Mouse (Mus musculus) megakaryocyte-erythroid progenitor cell, adult 5-6 weeks (primary cell): ENCODE measurements around the gene Tmem39a. TPM values are rescaled to one million over a fixed set of nuclear protein-coding genes. Genes with fewer than 3 reads are reported as not detected.
A peak's percentile ranks its signal among the peaks of the same experiment; 100 is the strongest.

Experiments
- ATAC-seq: replicated peaks from 2 replicates; pipeline ENCODE4 v1.8.0; 2016; ENCODE audit warnings: mild to moderate bottlenecking, inconsistent platforms; ENCODE audit not compliant: severe bottlenecking, poor library complexity, low FRiP score, low TSS enrichment
- total RNA-seq, 2 experiments: library from RNA; stranded (forward) in 1 of 2; stranded (reverse) in 1 of 2; fragments of 200-1000, 215-1000 nt in 1 of 2; fragments of >200 nt in 1 of 2; fragmentation: Nextera tagmentation in 1 of 2; gene quantifications; 2 replicates each; pipeline ENCODE4 v1.2.3; 2014 to 2017

The Tmem39a gene
- total RNA-seq (2014; fragmentation: Nextera tagmentation), result 32.5 and 48.5 TPM in 2 replicates
- total RNA-seq (2017), result 23.8 and 51.7 TPM in 2 replicates

DNA sequence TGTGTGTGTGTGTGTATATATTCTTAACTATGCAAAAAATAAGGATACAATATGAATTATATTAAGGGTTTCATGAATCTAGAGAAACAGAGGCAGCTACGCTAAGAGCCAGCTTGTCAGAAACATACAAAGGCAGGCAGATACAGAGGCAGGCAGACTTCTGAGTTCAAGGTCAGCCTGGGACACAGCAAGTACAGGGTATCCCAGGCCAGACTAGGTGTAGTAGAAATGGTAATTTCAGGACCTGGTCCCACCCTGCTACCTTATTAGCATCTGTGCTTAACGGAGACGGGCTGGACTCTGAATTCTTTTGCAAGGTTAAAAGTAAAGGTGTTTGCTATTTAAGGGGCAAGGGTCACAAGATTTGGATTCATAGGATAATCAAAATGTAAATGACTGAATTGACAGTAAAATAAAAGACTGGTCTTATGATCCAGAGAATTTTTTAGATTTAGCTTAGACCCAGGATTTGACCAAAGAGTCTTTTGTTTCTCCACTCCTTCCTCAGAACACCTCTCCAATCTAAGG lies at the start of gene Tmem39a:
TSS of gene Tmem39a (plus strand) at position 478 of the 528 bp plus-strand sequence.
- ATAC-seq, result no peak

DNA sequence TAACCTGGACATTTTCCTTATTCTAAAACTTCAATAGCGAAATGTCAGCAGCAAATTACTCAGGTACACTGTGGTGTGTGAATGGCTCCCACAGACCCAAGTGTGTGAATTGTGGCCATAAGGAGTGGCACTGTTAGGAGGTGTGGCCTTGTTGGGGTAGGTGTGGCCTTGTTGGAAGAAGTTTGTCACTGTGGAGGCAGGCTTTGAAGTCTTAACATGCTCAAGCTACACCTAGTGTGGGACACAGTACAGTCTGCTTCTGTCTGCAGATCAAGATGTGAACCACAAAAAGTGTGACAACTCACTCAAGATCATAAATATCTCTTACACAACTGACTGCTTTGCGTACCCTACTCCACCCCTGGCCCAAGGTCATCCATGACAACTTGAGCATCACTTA lies 47.7 kb upstream of the Tmem39a start:
- ATAC-seq, result no peak

DNA sequence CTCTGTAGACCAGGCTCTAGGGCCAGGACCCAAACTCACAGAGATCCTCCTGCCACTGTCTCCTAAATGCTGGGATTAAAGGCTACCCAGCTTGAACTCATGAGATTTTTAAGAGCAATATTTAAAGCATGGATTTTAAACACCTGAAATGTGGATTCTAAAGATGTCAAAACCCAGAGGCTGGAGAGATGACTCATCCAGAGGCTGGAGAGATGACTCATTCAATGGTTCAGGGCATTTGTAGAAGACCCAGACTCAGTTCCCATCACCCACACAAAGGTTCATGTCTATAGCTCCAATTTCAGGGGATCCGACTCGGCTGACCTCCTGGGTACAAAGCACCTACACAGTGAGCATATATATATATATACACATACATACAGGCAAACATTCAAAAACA lies 39.4 kb upstream of the Tmem39a start:
- ATAC-seq, result no peak

DNA sequence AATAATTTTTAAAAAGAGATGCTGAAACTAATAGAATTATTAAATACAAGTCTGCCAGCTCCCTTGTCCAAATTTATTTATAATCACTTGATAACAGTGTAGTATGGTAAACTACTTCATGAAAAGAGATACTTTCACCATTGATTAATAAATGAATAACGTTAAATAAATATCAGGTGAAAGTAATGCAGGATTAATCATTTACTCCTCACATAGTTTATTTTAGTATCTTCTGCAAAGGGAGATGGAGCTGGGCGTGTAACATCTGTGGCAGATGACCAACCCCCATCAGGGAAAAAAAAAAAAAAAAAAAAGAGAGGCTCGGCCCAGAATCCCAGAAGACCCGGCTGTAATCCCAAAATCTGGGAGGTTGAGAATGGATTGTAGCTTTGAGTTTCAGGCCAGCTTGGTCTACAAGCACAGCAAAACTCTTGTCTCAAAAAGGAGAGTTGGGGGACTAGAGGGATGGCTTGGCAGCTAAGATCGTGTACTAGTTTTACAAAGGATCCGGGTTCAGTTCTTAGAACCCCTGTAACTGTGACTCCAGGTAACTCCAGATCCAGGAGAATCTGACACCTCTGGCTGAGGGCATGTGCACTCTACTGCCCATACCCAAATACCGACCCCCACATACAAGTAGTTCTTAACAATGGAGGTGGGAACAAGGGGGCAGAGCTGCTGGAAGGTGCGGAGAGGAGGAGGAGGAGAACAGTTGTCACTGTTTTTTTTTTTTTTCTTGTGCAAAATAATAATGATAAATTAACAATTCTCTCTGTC lies 37.1 kb upstream of the Tmem39a start:
- ATAC-seq, result no peak

DNA sequence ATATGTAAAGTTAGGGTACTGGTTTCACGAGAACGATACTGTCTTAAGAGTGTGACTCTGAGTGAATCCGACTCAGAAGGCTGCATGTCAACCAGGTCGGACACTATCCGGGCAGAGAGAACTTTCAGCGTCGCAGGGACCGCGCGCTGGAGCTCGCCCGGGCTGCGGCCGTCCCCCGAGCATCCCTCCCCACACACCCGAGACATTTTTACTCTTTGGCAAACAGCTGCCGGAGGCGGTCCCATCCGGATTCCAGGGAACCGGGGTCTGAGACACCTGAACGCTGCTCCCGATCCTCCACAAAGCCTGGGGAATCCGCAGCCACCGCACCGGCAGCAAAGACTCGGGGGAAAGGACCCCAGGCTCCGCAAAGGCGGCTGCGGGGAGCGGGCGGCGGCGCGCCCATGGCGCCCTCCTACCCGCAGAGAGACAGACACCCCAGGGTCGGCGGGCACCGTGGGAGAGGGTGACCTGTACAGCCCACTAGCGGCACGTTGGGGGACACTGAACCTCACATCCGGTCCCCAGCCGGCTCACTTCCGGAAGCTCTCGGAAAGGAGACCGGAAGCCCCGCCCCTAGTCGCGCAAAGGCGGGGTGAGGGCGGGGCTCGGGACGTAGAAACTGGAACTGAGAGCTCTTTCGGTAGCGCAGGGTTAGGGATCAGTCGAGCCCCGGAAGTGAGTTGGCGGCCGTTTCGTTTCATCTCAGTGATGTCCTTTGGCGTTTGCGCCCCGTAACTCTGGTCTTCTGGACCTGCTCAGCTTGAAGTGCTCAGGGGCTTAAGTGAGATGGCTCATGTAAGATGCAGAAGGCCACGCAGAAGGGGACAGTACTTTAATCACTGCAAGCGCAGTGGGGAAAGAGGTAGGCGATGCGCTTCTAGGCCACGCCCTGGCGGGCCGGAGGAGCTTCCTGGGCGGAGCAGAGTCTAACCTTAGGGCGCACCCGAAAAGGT lies 36.1 kb upstream of the Tmem39a start, which contains the start of gene Timmdc1:
TSS of gene Timmdc1 (minus strand) at position 535 of the 956 bp plus-strand sequence.
- peak; percentile 99 for ATAC-seq

DNA sequence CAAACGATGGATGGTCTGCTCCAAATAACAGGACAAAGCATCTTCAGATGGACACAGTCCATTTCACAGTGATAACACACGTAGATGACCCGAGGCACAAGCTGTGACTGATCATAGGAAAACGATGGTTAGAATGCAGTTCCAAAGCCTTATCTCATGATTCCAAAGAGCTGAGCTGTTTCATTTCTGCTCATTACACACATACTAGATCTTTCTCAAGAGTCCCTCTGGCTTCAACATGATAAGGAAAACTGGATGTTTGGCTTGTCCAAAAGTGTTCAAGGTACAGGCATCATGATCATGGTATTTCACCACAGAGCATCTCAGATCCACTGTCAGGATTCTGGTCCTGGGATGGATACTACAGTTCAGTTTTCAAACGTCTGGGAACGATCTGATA lies 32.2 kb upstream of the Tmem39a start:
- no peak for ATAC-seq

DNA sequence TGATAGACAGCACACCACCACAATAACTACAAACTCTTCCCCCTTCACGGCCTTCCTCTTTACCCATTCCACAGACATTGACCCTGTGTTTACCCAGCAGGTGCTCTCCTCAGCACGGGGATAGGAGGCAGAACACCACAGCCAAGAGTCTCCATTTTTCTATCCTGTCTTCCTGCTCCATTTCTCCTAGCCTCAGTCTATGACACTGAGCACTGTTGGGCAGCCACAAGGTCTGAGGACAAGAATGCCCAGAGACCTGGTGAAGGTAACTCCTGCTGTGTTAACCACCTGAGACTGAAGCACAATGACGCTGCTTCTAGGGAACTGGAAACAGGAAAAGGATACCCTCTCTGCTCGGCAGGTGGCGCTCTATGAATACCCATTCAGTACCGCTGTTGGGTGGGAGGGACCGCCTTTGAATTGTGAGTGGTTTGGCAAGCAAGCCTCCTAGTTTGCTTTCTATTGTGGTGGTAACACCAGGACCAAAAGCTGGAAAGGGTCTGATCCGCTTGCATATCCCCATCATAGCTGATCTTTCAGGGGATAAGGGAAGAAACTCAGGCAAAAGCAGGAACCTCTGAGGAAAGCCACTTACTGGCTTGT lies 21.9 kb upstream of the Tmem39a start:
- peak; percentile 95 for ATAC-seq

DNA sequence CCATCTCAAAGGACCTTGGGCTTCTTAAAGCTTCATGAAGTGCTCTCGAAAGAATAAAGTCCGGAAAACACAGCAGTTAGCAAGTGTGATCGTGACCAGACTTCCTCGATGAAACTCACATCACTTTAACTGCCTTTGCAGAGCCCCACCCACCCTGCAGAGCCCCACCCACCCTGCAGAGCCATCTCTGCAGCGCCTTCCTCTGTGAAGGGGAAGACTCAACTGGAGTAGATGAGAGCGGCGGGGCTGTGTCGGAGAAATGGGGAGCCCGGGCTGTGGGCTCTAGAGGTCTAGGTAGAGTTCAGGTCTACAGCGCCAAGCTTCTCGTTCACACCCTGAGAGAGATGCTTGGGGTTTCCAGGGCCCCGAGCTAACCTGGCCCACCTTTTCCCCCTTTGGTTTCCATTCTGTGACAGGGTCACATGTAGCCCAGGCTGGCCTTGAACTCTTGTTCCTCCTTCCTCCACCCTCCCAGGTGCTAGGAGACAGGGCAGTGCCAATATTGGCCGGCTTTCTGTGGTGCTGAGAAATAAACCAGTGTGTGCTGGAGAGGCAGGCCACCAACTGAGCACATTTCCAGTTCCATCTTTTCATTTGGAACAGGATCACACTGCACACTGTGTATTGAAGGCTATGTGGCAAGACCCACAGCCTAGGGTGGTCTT lies 19.6 kb upstream of the Tmem39a start:
- no peak for ATAC-seq

DNA sequence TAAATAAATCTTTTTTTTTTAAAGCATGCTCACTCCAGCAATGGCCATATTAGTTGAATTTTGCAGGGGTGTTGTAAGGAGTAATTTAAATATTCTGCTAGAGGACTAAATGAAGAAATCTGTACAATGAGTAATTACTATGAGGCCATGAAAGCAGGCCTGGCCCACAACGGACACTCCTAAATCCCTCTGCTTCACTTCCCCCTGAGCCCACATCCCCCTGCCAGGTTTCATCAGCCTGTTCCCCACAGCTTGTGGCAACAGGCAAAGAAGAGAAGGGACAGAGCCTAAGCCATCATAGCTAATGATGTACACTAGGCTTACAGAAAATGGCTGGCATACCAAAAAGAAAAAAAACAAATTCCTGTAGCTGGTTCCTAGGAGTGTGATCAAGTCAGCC lies 10.5 kb upstream of the Tmem39a start:
- no peak for ATAC-seq

DNA sequence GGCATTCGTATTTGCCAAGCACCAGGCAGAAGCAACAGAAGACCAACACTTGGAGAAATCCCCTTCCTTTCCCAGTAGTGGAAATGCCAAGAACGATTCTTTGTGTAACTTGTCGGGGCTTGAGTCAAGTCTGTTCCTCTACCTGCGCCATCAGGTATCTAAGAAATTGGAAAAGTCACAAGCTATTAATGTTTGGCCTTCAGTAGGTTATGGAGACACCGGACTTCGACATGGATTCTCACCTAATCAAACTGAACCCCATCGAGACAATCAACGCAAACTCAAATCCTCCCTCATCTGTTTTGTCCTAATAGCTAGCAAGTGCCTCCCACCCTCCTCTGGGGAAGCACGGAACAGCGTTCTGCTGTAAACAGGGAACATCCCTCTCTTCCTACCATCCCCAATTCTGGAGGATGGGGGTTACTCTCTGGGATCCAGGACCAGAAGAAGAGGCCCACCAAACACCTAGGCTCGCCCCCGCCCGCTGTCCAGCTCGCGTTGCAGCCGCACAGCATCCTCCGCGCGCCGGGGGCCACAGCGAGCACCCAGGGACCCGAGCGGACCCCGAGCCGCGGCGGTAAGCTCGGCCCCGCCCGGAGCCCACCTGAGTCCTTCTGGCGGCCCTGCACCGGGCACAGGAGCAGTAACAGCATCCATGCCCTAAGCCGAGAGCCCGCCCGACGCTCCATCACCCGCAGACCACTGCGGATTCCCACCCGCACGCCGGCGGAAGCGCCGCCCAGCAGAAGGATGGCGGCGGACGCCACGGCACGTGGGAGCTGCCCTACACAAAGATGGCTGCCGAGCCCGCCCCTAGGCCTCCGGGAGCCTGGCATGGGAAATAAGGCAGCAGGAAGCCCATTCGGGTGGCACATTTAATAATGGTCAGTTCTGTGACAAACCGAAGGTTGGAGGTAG lies 8.8 kb upstream of the Tmem39a start, which contains the start of gene Poglut1:
TSS of gene Poglut1 (minus strand) at position 780 of the 918 bp plus-strand sequence.
- ATAC-seq, result peak; percentile 93

DNA sequence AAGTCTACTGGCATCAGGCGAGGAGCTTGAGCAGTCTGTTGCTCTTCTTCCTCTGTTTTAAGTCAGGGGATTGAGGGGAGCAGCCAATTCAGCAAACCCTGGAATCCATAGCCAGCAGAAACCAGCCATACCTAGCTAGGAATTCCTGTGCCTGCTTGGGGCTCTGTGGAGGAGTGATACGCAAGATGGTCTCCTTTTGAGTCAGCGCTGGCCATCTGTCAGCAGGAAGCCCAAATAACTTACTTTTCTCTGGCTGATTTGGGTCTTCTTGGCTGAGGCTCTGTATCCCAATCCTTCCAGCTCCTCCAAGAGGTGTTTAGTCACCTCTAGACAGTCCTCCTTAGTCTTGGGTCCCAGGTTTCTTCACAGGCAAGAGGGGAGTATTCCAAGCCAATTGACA lies 2.5 kb upstream of the Tmem39a start:
- no peak for ATAC-seq

DNA sequence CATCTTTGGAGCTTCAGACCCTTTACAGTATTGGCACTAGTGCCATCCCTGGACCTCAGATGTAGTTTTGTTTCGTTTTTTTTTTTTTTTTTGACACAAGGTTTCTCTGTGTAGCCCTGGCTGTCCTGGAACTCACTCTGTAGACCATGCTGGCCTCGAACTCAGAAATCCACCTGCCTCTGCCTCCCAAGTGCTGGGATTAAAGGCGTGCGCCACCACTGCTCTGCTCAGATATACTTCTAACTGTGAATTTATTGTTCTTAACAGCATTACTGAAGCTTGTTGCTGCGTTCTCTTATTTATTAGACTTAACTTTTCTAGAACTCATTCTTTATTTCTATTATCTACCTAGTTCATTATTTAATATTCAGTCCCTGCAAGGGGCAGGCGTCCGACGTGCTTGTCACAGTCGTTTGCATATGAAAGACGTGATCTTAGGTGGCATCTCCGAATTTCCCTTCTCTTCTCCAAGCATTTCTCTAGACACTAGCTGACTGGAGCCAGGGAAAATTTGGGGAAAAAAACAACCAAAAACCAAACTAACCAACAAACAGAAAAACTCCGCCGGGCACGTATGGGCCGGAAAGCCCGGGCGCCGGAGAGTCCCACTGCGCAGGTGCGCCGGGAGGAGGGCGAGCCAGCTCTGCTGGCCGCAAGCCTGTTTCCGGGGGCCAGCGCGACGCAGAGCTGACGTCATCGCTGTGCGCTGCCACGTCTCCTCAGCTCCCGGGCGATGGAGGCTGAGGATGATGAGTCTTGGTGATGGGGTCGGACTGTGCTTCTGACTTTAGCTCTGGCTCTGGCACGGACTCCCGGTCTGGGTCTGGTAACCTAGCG lies 3.9 kb downstream of the Tmem39a start:
- ATAC-seq, result peak; percentile 96

DNA sequence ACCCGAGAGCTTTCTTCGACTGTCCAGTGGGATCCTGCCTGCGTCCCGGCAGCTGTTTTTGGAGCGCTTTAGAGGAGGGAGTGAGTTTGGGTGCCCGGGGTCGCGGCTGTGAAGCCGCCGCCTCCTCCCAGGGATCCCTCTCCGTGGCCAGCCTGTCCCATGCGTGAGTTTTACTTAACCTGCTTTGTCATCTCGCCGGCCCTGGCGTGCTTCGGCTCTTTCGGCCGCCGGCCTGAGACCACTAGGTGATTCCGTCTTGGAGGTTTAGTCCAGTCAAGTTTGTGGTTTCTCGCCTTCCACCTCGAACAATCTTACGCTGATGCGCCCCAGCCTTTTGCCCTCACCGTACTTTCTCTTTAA lies 4.5 kb downstream of the Tmem39a start:
- peak; percentile 64 for ATAC-seq

DNA sequence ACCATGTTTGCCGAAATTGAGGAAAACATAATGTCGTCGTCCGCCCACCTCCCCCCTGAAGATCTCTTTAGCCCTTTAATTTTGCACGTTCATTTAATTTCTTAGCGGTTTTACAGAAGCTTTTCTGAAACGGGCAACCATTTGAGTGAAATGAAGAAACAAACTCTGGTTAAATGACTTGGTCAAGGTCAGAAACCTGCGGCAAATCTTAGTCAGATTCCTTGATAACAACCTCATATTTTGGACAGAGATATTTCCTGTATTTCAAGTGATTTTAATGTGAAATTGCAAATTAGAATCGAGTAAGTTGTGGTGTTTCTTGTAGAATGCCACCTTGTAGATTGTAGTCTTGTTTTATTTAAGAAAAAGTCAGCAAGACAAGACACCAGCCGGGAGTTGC lies 5.0 kb downstream of the Tmem39a start:
- ATAC-seq, result no peak

DNA sequence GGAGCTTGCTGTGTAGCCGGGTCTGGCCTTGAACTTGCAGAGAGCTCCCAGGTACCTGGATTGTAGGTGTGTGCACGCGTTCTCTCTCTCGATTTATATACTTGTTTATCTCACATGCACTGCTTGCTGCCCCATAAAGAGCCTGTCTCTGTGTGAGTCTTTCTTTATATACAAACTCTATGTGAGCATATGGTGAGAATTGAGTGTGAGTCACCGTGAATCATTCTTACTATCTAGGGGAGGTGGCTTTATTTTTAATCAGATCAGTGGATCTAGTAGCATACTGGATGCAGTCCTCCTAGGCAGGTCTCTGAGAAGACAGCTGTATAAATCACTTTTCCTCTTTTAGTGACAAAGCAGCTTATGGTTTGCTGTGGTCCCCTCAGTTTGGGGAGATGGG lies 9.7 kb downstream of the Tmem39a start:
- no peak for ATAC-seq

DNA sequence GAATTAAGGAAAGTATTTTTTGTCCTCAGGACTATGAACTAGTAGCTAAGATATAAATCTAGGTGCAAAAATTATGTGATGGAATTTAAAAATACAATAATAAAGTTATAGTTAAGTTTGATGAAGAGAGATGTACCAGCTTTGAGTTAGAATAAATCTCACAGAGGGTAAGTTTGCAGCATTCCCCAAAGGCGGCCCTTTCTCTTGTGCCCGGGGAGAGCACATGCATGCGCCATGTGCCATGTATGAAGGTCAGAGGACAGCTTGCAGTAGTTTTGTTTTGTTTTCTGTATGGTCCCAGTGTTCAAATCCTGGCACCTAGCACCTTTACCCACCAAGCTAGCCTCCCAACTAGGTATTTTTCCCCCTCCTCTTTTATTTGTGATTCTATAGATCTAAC lies 13.0 kb downstream of the Tmem39a start:
- no peak for ATAC-seq

DNA sequence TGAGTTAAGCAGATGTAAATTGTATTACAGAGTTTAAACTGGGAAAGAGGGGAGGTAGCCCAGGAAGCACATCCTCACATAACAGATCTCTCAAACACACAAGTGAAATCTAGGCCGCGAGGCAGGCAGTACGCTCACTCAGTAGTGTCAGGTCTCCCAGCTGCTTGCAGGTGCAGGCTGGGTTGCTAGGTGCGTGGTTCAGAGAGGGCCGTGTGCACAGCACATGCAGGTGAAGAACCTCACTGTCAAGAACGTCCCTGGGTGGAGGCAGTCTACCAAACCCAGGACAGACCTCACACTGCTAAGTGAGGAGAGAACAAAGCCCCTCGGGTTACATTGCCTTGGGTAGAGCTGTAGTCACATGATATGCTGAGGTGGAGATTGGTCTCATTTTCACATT lies 26.3 kb downstream of the Tmem39a start:
- peak; percentile 39 for ATAC-seq
